Mouse (Mus musculus): ENCODE data around the gene Sfxn2. TPM values are rescaled to one million over a fixed set of nuclear protein-coding genes. Genes with fewer than 3 reads are reported as not detected.

Sfxn2 gene
- 10 to 100 TPM; 15.4 to 20.3 TPM for total RNA-seq (2023)

DNA sequence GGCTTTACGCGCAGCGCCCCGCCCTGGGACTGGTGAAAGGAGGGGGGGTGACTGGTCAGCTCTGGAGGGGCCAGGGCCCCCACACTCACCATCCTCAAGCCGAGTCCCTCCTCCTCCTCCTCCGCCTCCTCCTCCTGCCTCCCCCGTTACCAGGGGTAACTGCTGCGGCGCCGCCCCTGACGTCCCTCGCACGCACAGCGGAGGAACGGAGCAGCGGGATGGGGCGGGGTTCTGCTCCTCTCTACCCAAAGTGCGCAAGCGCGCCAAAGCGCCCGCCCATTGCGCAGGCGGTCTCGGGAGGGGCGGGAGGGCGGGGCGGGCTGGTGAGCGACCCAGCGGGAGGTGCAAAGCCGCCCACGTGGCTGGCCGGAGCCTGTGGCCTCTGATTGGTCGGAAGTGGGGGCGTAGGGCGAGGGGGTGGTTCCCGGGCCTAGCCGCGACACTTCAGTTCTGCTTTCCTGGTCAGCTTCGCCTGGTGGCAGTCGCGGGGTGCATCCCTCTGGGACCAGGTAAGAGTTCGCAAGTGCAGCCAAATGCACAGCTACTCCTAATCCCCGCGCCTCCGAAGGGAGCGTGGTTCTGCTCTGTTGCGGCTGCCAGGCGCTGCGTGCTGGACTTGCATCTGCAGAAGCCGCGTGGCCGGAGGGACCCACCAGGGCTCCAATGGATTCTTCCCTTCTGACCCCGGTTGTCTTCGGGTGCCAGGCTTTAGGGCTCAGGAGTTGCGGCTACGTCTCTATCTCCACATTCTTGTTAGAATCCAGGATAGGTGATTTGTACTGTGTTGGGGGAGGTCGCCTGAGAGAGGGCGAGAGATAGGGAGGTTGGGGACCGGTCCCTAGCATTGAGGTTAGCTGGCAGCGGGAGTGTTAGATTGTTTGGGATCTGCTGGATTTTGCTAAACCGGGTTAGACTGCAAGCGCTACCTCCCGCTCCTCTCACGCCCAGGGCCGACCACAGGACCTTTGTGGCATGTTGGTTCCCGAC, at the start of gene Sfxn2, which contains the start of gene Arl3:
Sfxn2 (plus strand) TSS at position 415 of the 987 bp plus-strand sequence.
Arl3 (minus strand) TSS at position 248 of the 987 bp plus-strand sequence.

DNA sequence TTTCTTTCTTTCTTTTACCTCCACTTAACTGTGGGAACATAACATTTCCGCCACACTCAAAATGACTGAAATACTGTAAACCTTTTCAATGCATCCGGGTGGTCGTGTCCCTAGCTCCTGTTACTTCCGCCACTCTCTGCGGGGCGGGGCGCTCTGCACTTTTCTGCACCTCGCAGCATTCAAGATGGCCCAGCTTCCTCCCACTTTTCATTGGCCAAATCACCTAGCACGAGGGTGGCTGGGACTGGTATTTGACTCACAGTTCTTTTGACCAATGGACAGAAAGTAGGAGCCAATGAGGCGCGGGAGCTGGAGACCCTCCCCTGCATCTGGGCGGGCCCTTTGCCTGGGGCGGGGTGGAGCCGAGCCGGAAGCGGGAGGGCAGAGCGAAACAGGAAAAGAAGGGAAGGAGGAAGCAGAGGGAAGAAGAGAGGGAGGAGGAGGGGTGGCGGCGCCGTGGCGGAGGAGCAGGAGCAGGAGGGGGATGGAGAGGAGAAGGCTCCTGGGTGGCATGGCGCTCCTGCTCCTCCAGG, 25.6 kb downstream of the Sfxn2 start, which contains the start of gene Wbp1l:
Wbp1l (plus strand) TSS at position 365 of the 533 bp plus-strand sequence.

Other genes starting within 250 kb of the Sfxn2 start
- gene Psd, start 246.2 kb upstream of the Sfxn2 start, total RNA-seq (2023): under 1 TPM in 1 of 2 experiments, not detected in 1; 0.31 TPM
- gene Fbxl15, start 245.2 kb upstream of the Sfxn2 start, total RNA-seq (2023): 1 to 10 TPM; 8.6 to 9.7 TPM
- gene Cuedc2, start 234.7 kb upstream of the Sfxn2 start, total RNA-seq (2023): 10 to 100 TPM; 76.8 to 92.1 TPM
- gene Mfsd13a, start 232.2 kb upstream of the Sfxn2 start, total RNA-seq (2023): 10 to 100 TPM; 15.3 to 15.5 TPM
- under 1 TPM in 1 of 2 experiments, not detected in 1; 0.39 TPM for gene 2310034G01Rik, start 223.1 kb upstream of the Sfxn2 start, total RNA-seq (2023)
- gene Actr1a, start 177.6 kb upstream of the Sfxn2 start, total RNA-seq (2023): 100 to 1,000 TPM; 112 to 114 TPM
- 10 to 100 TPM; 19.4 to 20.2 TPM for gene Sufu, start 176.5 kb upstream of the Sfxn2 start, total RNA-seq (2023)
- gene Trim8, start 71.7 kb upstream of the Sfxn2 start, total RNA-seq (2023): 100 to 1,000 TPM; 102 to 122 TPM
- 10 to 100 TPM; 14.3 to 17.5 TPM for gene Arl3, start 167 bp upstream of the Sfxn2 start, total RNA-seq (2023)
- gene Wbp1l, start 25.7 kb downstream of the Sfxn2 start, total RNA-seq (2023): 10 to 100 TPM; 57.2 to 63.3 TPM
- gene Cyp17a1, start 99.8 kb downstream of the Sfxn2 start, total RNA-seq (2023): not detected
- 1 to 10 TPM; 5.7 to 8.3 TPM for gene Borcs7, start 116.5 kb downstream of the Sfxn2 start, total RNA-seq (2023)
- 10 to 100 TPM; 23.3 to 23.5 TPM for gene As3mt, start 134.1 kb downstream of the Sfxn2 start, total RNA-seq (2023)
- 1 to 10 TPM; 6.2 to 7.3 TPM for gene Cnnm2, start 188.2 kb downstream of the Sfxn2 start, total RNA-seq (2023)

Measured in monocyte, adult 59 days (primary cell).